Mouse (Mus musculus): Measurements from ENCODE around the gene H2-Ke6.
"Not testable (repeated sequence)": the region's sequence is repeated elsewhere in the genome, so short reads cannot be mapped to it uniquely, and the experiment has no call there.

Gene H2-Ke6

GRCm38 (mm10) chr17:34029150-34029889, 1.5 kb upstream of the H2-Ke6 start:
- DNase-seq: no peak

GRCm38 (mm10) chr17:34028501-34029149, 765 bp upstream of the H2-Ke6 start:
- DNase-seq: no peak

GRCm38 (mm10) chr17:34026917-34027655, 774 bp downstream of the H2-Ke6 start:
- peak; percentile 48 for DNase-seq

GRCm38 (mm10) chr17:34026221-34026620, 1.6 kb downstream of the H2-Ke6 start:
- no peak for DNase-seq

- DNase-seq: no peak
Measured at GRCm38 (mm10) chr17:34025756-34026151, 2.1 kb downstream of the H2-Ke6 start.

- DNase-seq: no peak
Measured at GRCm38 (mm10) chr17:34024861-34025755, 2.8 kb downstream of the H2-Ke6 start.

GRCm38 (mm10) chr17:34024317-34024821, 3.5 kb downstream of the H2-Ke6 start, which contains the start of gene Ring1:
Gene Ring1, minus strand, starts transcription at chr17:34024680.
- DNase-seq: peak; percentile 86

- DNase-seq: no peak
Measured at GRCm38 (mm10) chr17:34023678-34024077, 4.2 kb downstream of the H2-Ke6 start.

GRCm38 (mm10) chr17:34022987-34023386, 4.9 kb downstream of the H2-Ke6 start:
- no peak for DNase-seq

GRCm38 (mm10) chr17:34022414-34022783, 5.5 kb downstream of the H2-Ke6 start:
- DNase-seq: no peak

- no peak for DNase-seq
Measured at GRCm38 (mm10) chr17:34021539-34022413, 6.1 kb downstream of the H2-Ke6 start.

- no peak for DNase-seq
Measured at GRCm38 (mm10) chr17:34013436-34013835, 14.4 kb downstream of the H2-Ke6 start.

GRCm38 (mm10) chr17:34010156-34010555, 17.7 kb downstream of the H2-Ke6 start:
- DNase-seq: no peak

GRCm38 (mm10) chr17:34006570-34006969, 21.3 kb downstream of the H2-Ke6 start:
- no peak for DNase-seq

GRCm38 (mm10) chr17:34003426-34003825, 24.4 kb downstream of the H2-Ke6 start:
- DNase-seq: no peak

GRCm38 (mm10) chr17:34000796-34001195, 27.1 kb downstream of the H2-Ke6 start:
- DNase-seq: not testable (repeated sequence)

- peak; percentile 90 for DNase-seq
Measured at GRCm38 (mm10) chr17:34000150-34000537, 27.7 kb downstream of the H2-Ke6 start, which contains the start of gene H2-K1. Gene H2-K1, minus strand, starts transcription at chr17:34000347.

GRCm38 (mm10) chr17:33999341-34000149, 28.3 kb downstream of the H2-Ke6 start:
- no peak for DNase-seq

GRCm38 (mm10) chr17:33998697-33999096, 29.2 kb downstream of the H2-Ke6 start:
- DNase-seq: not testable (repeated sequence)

- not testable (repeated sequence) for DNase-seq
Measured at GRCm38 (mm10) chr17:33997025-33997424, 30.8 kb downstream of the H2-Ke6 start.
